Comparison of ENCODE assay signal across 14 mouse cellular contexts in genomic region chr5:111119805-111120204, GRCm38 (mm10).
A peak's percentile ranks its signal among the peaks of the same experiment; 100 is the strongest.
DNase-seq lines count a peak whose midpoint lies in the region; ATAC-seq lines count a peak whose summit lies in the region.
"Had no signal": no experiment of that assay in that cellular context is flagged by ENCODE, and none has a peak within 500 bp of the region (broad histone marks: within the 10 kb centered on the region; RNA-seq: fewer than 3 reads in every experiment).

No protein-coding gene starts in this region.

- H3K4me2 ChIP-seq in heart, embryonic 16.5 days (ENCODE audit: low read depth, low read length), result no peak overlapping the region
- no peak overlapping the region for H3K4me2 ChIP-seq in midbrain, embryonic 13.5 days (replicated peaks)
- no peak overlapping the region for H3K4me2 ChIP-seq in midbrain, embryonic 16.5 days (ENCODE audit: low read length)
- H3K4me2 ChIP-seq: embryonic facial prominence, embryonic 15.5 days had no signal

- peak; percentile 66 for ATAC-seq in heart, embryonic 16.5 days (replicated peaks; ENCODE audit: extremely low read depth, insufficient read depth, low FRiP score)
- no peak for ATAC-seq in midbrain, embryonic 13.5 days
- ATAC-seq in midbrain, embryonic 16.5 days, result no peak
- ATAC-seq: inflammation-experienced regulatory T-cells, adult 6 months had no signal

- DNase-seq in cerebellum, adult 9-10 months, result peak; percentile 25
- no peak for DNase-seq in cerebellum, adult 18-20 months
- DNase-seq in heart, postnatal 36 days, result no peak
- DNase-seq in midbrain, embryonic 10.5 days (ENCODE audit: low spot score), result no peak
- no peak for DNase-seq in B cell, adult 2 months
- DNase-seq: gastrocnemius, postnatal 25 days; right cerebral cortex, adult 18-20 months had no signal

- no peaks in the 10 kb centered on the region for H3K36me3 ChIP-seq in heart, embryonic 16.5 days (ENCODE audit: control insufficient read depth, insufficient read depth)
- H3K36me3 ChIP-seq in midbrain, embryonic 13.5 days, result no peaks in the 10 kb centered on the region
- no peaks in the 10 kb centered on the region for H3K36me3 ChIP-seq in midbrain, embryonic 10.5 days
- H3K36me3 ChIP-seq in midbrain, embryonic 16.5 days (ENCODE audit: control insufficient read depth, insufficient read depth, low read length), result no peaks in the 10 kb centered on the region
- H3K36me3 ChIP-seq: embryonic facial prominence, embryonic 15.5 days; G1E had no signal

- intact Hi-C loops in heart, postnatal 36 days (cut with DNase I), result loop anchor here (10.0 kb wide), 1 partner anchor 55 kb away; no protein-coding TSS in a partner anchor

- no peaks in the 10 kb centered on the region for H3K27me3 ChIP-seq in heart, embryonic 16.5 days (ENCODE audit: control insufficient read depth, insufficient read depth, low read length)
- H3K27me3 ChIP-seq in midbrain, embryonic 13.5 days, result no peaks in the 10 kb centered on the region
- peaks cover 9% of the 10 kb centered on the region; the same call in 1 of the 2 replicates for H3K27me3 ChIP-seq in midbrain, embryonic 10.5 days (ENCODE audit: low read depth, poor library complexity, severe bottlenecking)
- no peaks in the 10 kb centered on the region for H3K27me3 ChIP-seq in midbrain, embryonic 16.5 days (ENCODE audit: control insufficient read depth, insufficient read depth, low read depth, low read length)
- H3K27me3 ChIP-seq: embryonic facial prominence, embryonic 15.5 days had no signal

- no peak overlapping the region for H3K27ac ChIP-seq in heart, embryonic 16.5 days (ENCODE audit: low read length)
- 0 out of 2 replicates have a peak overlapping the region, but pooled peaks have one; percentile 3 for H3K27ac ChIP-seq in midbrain, embryonic 13.5 days
- no peak overlapping the region for H3K27ac ChIP-seq in midbrain, embryonic 10.5 days (replicated peaks)
- H3K27ac ChIP-seq in midbrain, embryonic 16.5 days (ENCODE audit: low read length), result 0 out of 2 replicates have a peak overlapping the region, but pooled peaks have one; percentile 66
- H3K27ac ChIP-seq: embryonic facial prominence, embryonic 15.5 days; kidney, postnatal 0 days had no signal

- H3K4me1 ChIP-seq in heart, embryonic 16.5 days (ENCODE audit: control insufficient read depth, insufficient read depth, low read length), result peaks cover 25% of the 10 kb centered on the region
- H3K4me1 ChIP-seq in midbrain, embryonic 13.5 days (replicated peaks), result peaks cover 57% of the 10 kb centered on the region
- H3K4me1 ChIP-seq in midbrain, embryonic 10.5 days, result peaks cover 48% of the 10 kb centered on the region
- H3K4me1 ChIP-seq in midbrain, embryonic 16.5 days (ENCODE audit: control insufficient read depth, insufficient read depth, low read length), result peaks cover 43% of the 10 kb centered on the region

- H3K9me3 ChIP-seq in heart, embryonic 16.5 days (replicated peaks; ENCODE audit: control insufficient read depth, low read length), result no peaks in the 10 kb centered on the region
- H3K9me3 ChIP-seq in midbrain, embryonic 13.5 days, result no peaks in the 10 kb centered on the region
- no peaks in the 10 kb centered on the region for H3K9me3 ChIP-seq in midbrain, embryonic 10.5 days (replicated peaks)
- H3K9me3 ChIP-seq in midbrain, embryonic 16.5 days (replicated peaks; ENCODE audit: control insufficient read depth, low read length, poor library complexity, severe bottlenecking), result no peaks in the 10 kb centered on the region
- H3K9me3 ChIP-seq: embryonic facial prominence, embryonic 15.5 days; G1E had no signal

- H3K4me3 ChIP-seq in heart, embryonic 16.5 days (ENCODE audit: low read length), result no peak overlapping the region
- H3K4me3 ChIP-seq in midbrain, embryonic 13.5 days (replicated peaks), result no peak overlapping the region
- no peak overlapping the region for H3K4me3 ChIP-seq in midbrain, embryonic 10.5 days
- no peak overlapping the region for H3K4me3 ChIP-seq in midbrain, embryonic 16.5 days (ENCODE audit: low read depth, low read length)
- H3K4me3 ChIP-seq: embryonic facial prominence, embryonic 15.5 days had no signal

- no peak overlapping the region for H3K9ac ChIP-seq in heart, embryonic 16.5 days (ENCODE audit: low read length)
- H3K9ac ChIP-seq in midbrain, embryonic 13.5 days (replicated peaks), result no peak overlapping the region
- no peak overlapping the region for H3K9ac ChIP-seq in midbrain, embryonic 16.5 days (ENCODE audit: low read depth, low read length)
- H3K9ac ChIP-seq: embryonic facial prominence, embryonic 15.5 days had no signal

- WGBS in heart, embryonic 16.5 days, result 67% methylated on average over 3 of the region's 3 CpGs
- 70% methylated on average over 3 of the region's 3 CpGs for WGBS in midbrain, embryonic 13.5 days
- WGBS in midbrain, embryonic 10.5 days, result 87% methylated on average over 3 of the region's 3 CpGs
- WGBS in midbrain, embryonic 16.5 days, result 60% methylated on average over 3 of the region's 3 CpGs

Comparison
In these comparisons a context has a peak if more than half of its experiments do, and no peak if none do; other contexts are left out.
1. H3K27ac ChIP-seq: peak in midbrain, embryonic 13.5 days (single experiment) and midbrain, embryonic 16.5 days (single experiment); none in heart, embryonic 16.5 days (single experiment) and midbrain, embryonic 10.5 days (single experiment).